Mouse (Mus musculus): ENCODE data around the gene Sumo1.
"Not testable (repeated sequence)": the region's sequence is repeated elsewhere in the genome, so short reads cannot be mapped to it uniquely, and the experiment has no call there.

The Sumo1 gene

GRCm38 (mm10) chr1:59636349-59636748 lies 34.3 kb downstream of the Sumo1 start:
- CTCF ChIA-PET, result no interaction called here

- CTCF ChIA-PET, result interaction anchor here (0.6 kb wide), 1 partner anchor 322 kb away, joined by 4 read pairs; no protein-coding TSS in a partner anchor
Observed at GRCm38 (mm10) chr1:59633056-59633455, 37.6 kb downstream of the Sumo1 start.

GRCm38 (mm10) chr1:59631986-59632659 lies 38.5 kb downstream of the Sumo1 start:
- CTCF ChIA-PET, result interaction anchor here (0.6 kb wide), 2 partner anchors 10 to 439 kb away, joined by 5 to 6 read pairs; no protein-coding TSS in a partner anchor

DNA sequence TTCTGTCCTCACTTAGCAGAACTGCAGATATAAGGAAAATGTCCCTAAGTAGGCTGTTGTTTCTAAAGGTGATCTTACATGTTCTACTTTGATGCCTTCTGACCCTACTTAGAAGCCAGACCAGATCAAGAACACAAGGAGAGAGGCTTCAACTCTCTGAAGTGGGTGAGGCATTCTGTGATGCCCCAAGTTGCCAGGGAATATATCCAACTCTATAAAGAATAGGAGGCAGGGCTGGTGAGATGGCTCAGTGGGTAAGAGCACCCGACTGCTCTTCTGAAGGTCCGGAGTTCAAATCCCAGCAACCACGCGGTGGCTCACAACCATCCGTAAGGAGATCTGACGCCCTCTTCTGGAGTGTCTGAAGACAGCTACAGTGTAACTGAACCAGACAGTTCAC lies 40.3 kb downstream of the Sumo1 start:
- CTCF ChIA-PET, result not testable (repeated sequence)

DNA sequence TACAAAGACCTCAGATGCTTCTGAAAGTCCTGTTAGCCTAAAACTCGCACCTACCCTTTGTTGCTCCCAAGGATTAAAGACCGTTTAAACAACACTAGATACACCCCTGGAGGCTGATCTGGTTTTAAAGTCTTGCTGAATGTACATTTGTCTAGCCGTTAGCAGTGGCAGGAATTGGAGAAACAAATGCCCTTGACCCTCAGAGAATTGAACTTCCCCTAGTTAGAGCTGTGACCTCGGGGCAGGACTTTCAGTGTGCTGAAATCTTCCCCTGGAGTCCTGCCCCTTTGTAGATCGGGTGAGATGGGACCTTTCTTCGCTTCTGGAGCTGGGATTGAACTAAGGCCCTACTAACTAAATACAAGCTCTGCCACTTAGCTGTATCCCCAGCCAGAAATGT lies 41.4 kb downstream of the Sumo1 start:
- CTCF ChIA-PET, result no interaction called here

DNA sequence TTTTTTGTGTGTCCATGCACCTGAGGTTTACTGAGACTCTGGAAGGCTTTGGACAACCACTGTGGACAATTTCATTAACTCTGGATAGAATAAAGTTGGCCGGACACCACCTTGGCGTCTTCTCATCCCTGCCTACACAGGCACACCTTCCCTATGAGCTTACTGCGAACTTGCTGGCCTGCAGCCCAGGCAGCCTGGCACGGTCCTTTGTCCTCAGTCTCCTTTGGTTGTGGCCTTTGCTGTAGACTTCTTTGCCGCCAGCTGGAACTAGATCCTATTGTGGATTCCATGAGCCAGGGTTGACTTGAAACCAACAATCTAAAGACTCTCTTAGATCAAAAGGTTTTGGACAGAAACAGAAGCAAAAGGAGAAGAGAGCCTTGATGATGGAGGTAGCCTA lies 45.2 kb downstream of the Sumo1 start:
- CTCF ChIA-PET, result interaction anchor here (0.7 kb wide), 1 partner anchor 309 kb away, joined by 6 read pairs; no protein-coding TSS in a partner anchor

DNA sequence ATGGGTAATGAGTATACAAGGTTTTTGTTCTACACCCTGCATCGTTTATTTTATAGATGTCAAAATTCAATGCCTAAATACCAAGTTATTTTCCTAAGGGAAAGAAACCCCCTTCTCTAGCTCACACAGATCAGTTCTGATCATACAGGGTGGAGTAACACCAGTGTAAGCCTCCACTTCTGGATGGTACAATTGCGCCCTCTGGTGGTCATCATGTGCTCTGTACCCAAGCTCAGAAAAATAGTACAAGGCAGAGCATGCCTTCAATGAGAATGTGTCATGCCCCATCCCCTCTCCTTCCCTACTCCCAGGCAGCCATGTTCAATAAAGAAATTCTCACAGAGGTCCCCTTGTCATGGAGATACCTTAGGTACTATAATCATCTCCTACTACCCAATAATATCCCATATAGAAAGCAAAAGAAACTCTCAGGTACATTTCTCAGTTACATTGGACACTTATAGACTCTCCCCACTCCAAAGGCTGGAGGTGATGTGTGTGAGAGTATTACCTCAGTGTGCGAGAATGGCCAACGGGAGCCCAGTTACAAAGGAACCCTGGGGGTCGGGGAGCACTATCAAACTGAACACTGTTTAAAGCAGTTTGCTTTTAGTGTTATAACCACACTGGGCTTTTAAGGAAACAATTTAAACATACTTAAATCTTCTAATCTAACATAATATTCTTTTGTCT lies 47.2 kb downstream of the Sumo1 start:
- CTCF ChIA-PET, result interaction anchor here (0.5 kb wide), 2 partner anchors 309 to 978 kb away, joined by 3 read pairs; no protein-coding TSS in a partner anchor

- CTCF ChIA-PET, result no interaction called here
Observed at GRCm38 (mm10) chr1:59619201-59619600, 51.4 kb downstream of the Sumo1 start.

- CTCF ChIA-PET, result no interaction called here
Observed at GRCm38 (mm10) chr1:59615021-59615420, 55.6 kb downstream of the Sumo1 start.

GRCm38 (mm10) chr1:59613795-59614194 lies 56.8 kb downstream of the Sumo1 start:
- CTCF ChIA-PET, result no interaction called here

DNA sequence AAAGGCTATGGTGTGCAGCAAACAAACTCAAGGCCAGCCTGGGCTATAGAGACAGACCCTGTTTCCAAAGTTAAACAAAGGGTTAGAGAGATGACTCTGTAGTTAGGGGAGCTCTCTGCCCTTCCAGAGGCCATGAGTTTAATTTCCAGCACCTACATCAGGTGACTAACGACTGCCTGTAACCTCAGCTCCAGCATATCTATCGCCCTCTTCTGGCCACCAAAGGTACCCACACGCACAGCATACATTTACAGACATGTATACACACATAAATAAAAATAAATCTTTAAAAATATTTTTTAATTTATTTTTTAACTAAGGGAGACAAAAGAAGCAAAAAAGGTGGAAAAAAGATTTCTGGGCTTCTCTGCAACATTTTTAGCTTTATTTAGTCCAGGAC lies 59.7 kb downstream of the Sumo1 start:
- CTCF ChIA-PET, result no interaction called here

DNA sequence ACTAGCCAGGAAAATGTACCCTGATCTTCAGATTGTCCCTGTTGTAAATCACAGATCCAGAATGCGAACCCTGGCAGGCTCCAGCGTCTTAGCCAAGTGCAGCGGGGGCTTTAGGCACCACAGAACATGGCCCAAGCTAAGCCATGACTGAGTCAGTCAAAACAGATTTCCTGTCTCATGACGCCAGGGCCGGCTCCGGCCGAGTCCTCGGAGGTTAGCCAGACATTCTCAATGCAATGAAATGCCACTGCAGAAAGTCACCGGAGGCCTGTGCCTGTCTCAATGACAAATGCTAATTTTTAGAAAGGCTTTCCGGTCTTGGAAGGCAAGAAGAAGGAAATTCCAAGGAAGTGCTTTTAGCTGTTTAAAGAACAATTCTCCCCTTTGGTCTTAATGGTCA lies 60.7 kb downstream of the Sumo1 start:
- CTCF ChIA-PET, result no interaction called here

GRCm38 (mm10) chr1:59609458-59609857 lies 61.2 kb downstream of the Sumo1 start:
- CTCF ChIA-PET, result no interaction called here

GRCm38 (mm10) chr1:59608920-59609319 lies 61.7 kb downstream of the Sumo1 start:
- CTCF ChIA-PET, result interaction anchor here (0.7 kb wide), 1 partner anchor 51 kb away, joined by 3 read pairs; no protein-coding TSS in a partner anchor

DNA sequence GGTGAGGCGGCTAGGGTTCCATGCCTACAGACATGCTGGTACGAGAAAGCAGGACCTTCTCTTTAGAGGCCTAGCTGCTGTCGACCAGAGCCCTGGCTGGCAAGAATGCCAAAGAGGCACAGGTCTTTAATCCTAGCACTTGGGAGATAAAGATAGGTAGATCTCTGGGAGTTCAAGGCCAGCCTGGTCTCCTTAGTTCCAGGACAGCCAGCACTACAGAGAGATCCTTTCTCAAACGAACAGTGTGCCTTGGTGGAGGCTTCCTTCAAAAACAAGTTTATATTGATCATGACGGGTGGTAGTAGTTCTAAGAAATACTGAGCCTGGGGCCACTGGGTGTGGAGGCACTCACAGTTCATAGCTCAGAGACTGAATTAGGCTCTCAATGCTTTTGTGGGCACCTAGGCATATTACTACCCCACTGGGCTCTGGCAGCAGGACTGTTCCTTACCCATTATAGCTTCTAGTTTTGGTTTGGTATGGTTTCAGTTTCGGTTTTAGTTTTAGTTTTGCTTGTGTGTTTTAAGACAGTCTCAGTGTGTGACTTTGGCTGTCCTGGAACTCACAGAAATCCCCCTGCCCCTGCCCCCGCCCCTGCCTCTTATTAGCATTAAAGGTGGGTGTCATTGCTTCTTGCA lies 62.4 kb downstream of the Sumo1 start:
- CTCF ChIA-PET, result interaction anchor here (0.7 kb wide), 1 partner anchor 50 kb away, joined by 3 read pairs; no protein-coding TSS in a partner anchor

DNA sequence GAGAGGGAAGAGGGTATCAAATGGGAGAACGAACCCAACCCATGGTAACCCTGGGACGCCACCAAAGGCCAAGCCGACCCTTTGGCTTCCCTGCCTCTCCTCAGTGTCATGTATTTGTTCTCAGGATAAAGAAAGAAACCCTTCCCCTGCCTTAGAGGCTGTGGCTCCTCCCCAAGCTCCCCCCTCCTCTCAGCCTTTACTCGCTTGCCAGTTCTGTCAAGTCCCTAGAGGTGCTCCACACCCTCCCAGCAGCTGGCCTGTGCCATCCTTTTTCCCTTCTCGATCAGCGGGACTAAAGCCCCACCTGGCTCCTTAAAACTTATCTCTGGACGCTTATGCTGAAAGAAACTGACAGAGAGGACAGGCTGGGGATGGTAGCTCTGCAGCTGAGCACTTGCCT lies 63.6 kb downstream of the Sumo1 start:
- CTCF ChIA-PET, result interaction anchor here (0.6 to 0.8 kb wide), 2 partner anchors 289 to 290 kb away, joined by 5 to 7 read pairs; no protein-coding TSS in a partner anchor

DNA sequence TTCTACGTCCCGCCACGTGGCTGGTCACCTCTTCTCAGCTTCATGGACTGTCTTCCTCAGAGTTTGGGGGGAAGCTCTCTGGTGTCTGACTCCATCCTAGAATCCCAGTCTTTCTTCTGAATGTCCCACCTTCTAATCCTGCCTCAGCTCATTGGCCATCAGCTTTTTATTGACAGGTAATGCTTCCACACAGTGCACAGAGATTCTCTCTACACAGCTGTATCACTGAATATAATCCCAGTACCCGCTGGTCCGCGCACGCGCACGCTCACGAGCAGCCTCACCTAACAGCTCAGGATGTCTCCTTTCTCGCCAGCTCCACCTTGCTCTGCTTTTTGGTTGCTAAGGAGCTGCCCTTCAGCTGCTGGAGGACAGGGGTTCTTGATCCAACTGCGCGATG lies 64.2 kb downstream of the Sumo1 start:
- CTCF ChIA-PET, result interaction anchor here (0.6 to 0.8 kb wide), 2 partner anchors 289 to 290 kb away, joined by 5 to 7 read pairs; no protein-coding TSS in a partner anchor

GRCm38 (mm10) chr1:59603893-59604292 lies 66.7 kb downstream of the Sumo1 start:
- CTCF ChIA-PET, result no interaction called here

GRCm38 (mm10) chr1:59603417-59603712 lies 67.3 kb downstream of the Sumo1 start:
- CTCF ChIA-PET, result no interaction called here

- CTCF ChIA-PET, result no interaction called here
Observed at GRCm38 (mm10) chr1:59602531-59603416, 67.9 kb downstream of the Sumo1 start.

DNA sequence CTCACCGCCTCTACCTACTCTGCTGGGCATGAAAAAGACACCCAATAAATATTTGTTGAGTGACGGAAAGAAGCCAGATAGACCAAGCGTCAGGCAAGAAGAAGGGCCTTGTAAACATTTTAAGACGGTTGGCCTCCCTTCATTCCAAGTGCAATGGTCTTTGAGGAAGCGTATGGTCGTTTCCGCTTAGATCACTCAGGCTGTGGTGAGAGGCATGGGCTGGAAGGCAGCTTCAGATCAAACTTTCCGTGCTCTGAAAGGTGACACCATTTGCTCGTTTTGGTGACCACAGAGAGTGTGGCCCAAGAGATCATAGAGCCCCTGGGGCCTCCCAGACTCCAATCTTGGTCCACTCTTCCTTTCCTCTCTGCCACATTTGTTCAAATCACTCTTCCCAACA lies 75.0 kb downstream of the Sumo1 start:
- CTCF ChIA-PET, result no interaction called here
